Mouse (Mus musculus): ENCODE measurements at regions not wholly inside any gene's neighbourhood (a gene's known extent, or its start where the extent isn't known, plus 50 kb on each side); places are given as distances from the start of the nearest gene placed in this dataset.

DNA sequence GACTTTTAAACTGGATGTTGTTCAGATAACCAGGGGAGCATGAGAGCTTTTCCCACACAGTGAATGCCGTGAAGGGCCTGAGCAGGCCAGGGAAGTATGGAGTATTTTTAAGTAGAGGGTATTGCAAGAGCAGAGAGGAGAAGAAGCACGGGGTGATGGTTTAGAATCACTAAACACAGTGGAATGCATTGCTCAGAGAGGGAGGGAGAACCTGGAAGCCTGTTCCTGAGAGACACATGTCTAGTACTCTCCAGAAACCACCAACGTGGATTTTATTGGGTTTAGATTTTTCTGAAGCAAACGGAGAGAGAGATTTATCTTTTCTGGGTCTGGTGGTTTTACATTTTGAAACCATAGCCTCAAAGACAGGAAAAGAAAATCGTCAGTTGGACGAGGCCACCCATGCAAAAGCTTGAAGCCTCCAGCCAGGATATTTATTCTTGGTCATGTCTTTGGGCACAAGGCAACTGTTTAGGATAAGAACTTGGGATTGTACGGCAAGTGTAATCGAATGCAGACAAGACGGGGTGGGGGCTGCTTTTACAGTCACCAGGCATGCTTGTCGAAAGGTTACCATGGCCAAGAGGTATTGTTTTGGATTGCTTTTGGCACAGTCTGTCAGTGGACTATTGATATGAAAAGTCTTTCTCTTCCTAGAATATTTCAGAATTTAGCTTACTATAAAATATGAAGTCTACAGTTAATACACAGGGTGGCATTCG is 306.2 kb downstream of the Sorl1 start:
- H3K27ac ChIP-seq (ENCODE audit: low read length) = peak overlapping the region; percentile 60
- peak; percentile 28; the same call in 1 of the 2 replicates for ATAC-seq (ENCODE audit: insufficient number of reproducible peaks, insufficient read depth, low FRiP score, low read depth)
- 30% methylated on average over 11 of the region's 11 CpGs for WGBS

DNA sequence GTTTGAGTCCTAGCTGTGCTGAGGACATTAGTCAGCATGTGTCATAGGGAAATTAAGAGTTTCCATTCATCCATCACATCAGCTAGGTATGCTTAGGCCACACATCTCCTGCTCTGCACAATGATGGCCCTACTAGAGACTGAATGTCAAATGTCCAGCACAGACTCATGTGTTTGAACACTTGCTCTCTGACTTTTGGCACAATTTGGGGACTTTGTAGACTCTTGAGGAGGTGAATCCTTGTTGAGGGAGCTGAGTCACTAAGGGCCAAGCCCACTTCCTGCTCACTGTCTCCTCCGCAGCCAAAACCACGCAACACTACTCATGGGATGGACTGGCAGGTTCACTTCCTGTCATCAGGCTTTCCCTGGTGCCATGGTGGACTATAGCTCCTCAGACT is 308.2 kb downstream of the Sorl1 start:
- WGBS = 89% methylated on average over 2 of the region's 2 CpGs
- Histone ChIP-seq H3K36me3 (ENCODE audit: control insufficient read depth, insufficient read depth, low read length) (no peaks in the 10 kb centered on the region), H3K4me2 (replicated peaks; ENCODE audit: low read depth, low read length) (no peak overlapping the region), H3K4me3 (ENCODE audit: low read depth, low read length) (no peak overlapping the region), H3K27ac (ENCODE audit: low read length) (no peak overlapping the region), H3K9ac (replicated peaks; ENCODE audit: low read depth, low read length) (no peak overlapping the region), H3K4me1 (ENCODE audit: control insufficient read depth, insufficient read depth, low read length) (peaks cover 5% of the 10 kb centered on the region; the same call in 1 of the 2 replicates), H3K9me3 (ENCODE audit: control insufficient read depth, low read depth, low read length) (no peaks in the 10 kb centered on the region), H3K27me3 (ENCODE audit: control insufficient read depth, insufficient read depth, low read length) (no peaks in the 10 kb centered on the region)
- no peak for ATAC-seq (ENCODE audit: insufficient number of reproducible peaks, insufficient read depth, low FRiP score, low read depth)

More for the DNA sequence above, 306.2 kb downstream of the Sorl1 start:
- Histone ChIP-seq H3K4me2 (replicated peaks; ENCODE audit: low read depth, low read length) (no peak overlapping the region), H3K4me3 (ENCODE audit: low read depth, low read length) (no peak overlapping the region), H3K36me3 (ENCODE audit: control insufficient read depth, insufficient read depth, low read length) (no peaks in the 10 kb centered on the region), H3K9ac (replicated peaks; ENCODE audit: low read depth, low read length) (no peak overlapping the region), H3K9me3 (ENCODE audit: control insufficient read depth, low read depth, low read length) (no peaks in the 10 kb centered on the region), H3K4me1 (ENCODE audit: control insufficient read depth, insufficient read depth, low read length) (peaks cover 5% of the 10 kb centered on the region; the same call in 1 of the 2 replicates), H3K27me3 (ENCODE audit: control insufficient read depth, insufficient read depth, low read length) (no peaks in the 10 kb centered on the region)

DNA sequence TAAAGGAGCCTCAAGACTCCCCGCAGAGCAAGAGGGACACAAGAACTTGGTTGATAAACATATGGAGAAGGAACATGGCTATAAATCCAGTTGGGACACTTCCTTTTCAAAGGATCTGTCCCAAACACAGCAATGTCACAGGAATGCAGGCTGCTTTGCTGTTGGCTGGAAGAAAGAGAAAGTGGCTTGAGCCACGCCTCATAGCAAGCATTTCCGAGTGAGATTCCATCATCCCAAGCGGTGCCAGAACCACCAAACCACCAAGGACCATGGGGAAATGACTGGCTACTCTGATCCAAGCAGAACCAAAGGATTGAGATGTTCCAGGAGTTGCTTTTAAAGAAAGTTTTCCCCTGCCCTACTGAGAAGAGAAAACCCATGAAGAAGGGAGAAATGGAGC is 314.8 kb downstream of the Sorl1 start:
- ATAC-seq (ENCODE audit: insufficient number of reproducible peaks, insufficient read depth, low FRiP score, low read depth) = no peak
- no peaks in the 10 kb centered on the region for H3K9me3 ChIP-seq (ENCODE audit: control insufficient read depth, low read depth, low read length)
- H3K36me3 ChIP-seq (ENCODE audit: control insufficient read depth, insufficient read depth, low read length) = no peaks in the 10 kb centered on the region
- H3K27ac ChIP-seq (ENCODE audit: low read length) = no peak overlapping the region
- no peak overlapping the region for H3K9ac ChIP-seq (replicated peaks; ENCODE audit: low read depth, low read length)
- H3K4me2 ChIP-seq (replicated peaks; ENCODE audit: low read depth, low read length) = no peak overlapping the region
- peaks cover 17% of the 10 kb centered on the region; the same call in 1 of the 2 replicates for H3K4me1 ChIP-seq (ENCODE audit: control insufficient read depth, insufficient read depth, low read length)
- WGBS = 78% methylated on average over 4 of the region's 4 CpGs
- H3K4me3 ChIP-seq (ENCODE audit: low read depth, low read length) = no peak overlapping the region
- no peaks in the 10 kb centered on the region for H3K27me3 ChIP-seq (ENCODE audit: control insufficient read depth, insufficient read depth, low read length)

DNA sequence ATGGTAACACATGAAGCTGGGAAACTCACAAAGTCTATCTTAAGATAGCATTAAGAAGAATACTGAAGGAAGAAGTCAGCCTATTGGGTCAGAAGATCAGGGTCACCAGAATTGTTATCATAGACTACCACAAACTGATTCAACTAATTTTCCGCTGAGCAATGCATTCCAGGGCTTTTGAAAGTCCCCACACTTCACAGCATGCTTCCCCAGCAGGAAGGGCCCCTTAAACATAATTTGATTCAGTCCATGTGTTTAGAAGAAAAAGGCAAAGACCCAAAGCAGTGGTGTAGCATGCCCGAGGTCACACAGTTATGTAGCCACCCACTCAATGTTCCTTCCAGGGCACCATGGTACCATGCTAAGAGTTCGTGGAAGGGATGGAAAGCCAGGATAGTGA is 315.3 kb downstream of the Sorl1 start:
- H3K4me3 ChIP-seq (ENCODE audit: low read depth, low read length) = no peak overlapping the region
- no peak overlapping the region for H3K4me2 ChIP-seq (replicated peaks; ENCODE audit: low read depth, low read length)
- H3K27me3 ChIP-seq (ENCODE audit: control insufficient read depth, insufficient read depth, low read length) = no peaks in the 10 kb centered on the region
- no peaks in the 10 kb centered on the region for H3K36me3 ChIP-seq (ENCODE audit: control insufficient read depth, insufficient read depth, low read length)
- ATAC-seq (ENCODE audit: insufficient number of reproducible peaks, insufficient read depth, low FRiP score, low read depth) = no peak
- H3K4me1 ChIP-seq (ENCODE audit: control insufficient read depth, insufficient read depth, low read length) = peaks cover 22% of the 10 kb centered on the region; the same call in 1 of the 2 replicates
- 75% methylated on average over 3 of the region's 3 CpGs for WGBS
- no peak overlapping the region for H3K27ac ChIP-seq (ENCODE audit: low read length)
- no peaks in the 10 kb centered on the region for H3K9me3 ChIP-seq (ENCODE audit: control insufficient read depth, low read depth, low read length)
- no peak overlapping the region for H3K9ac ChIP-seq (replicated peaks; ENCODE audit: low read depth, low read length)

DNA sequence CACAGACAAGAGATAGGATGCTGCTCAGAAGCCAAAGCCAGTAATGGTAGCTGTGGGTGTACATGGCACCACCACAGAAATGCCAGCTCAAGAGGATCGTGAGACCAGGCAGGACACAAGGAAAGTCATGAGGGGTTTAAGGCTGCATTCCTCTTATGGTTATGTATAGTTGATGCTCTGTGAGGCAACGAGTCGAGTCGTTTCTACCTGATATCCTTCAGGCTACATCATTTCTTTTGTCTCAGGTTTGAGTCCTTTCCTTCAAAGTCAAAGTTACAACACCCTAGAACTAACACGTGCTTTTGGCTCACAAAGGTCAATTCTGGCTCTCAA is 317.8 kb downstream of the Sorl1 start:
- Histone ChIP-seq H3K36me3 (ENCODE audit: control insufficient read depth, insufficient read depth, low read length) (no peaks in the 10 kb centered on the region), H3K4me2 (replicated peaks; ENCODE audit: low read depth, low read length) (no peak overlapping the region), H3K9ac (replicated peaks; ENCODE audit: low read depth, low read length) (no peak overlapping the region), H3K9me3 (ENCODE audit: control insufficient read depth, low read depth, low read length) (no peaks in the 10 kb centered on the region), H3K4me1 (ENCODE audit: control insufficient read depth, insufficient read depth, low read length) (peaks cover 26% of the 10 kb centered on the region; the same call in 1 of the 2 replicates), H3K27me3 (ENCODE audit: control insufficient read depth, insufficient read depth, low read length) (no peaks in the 10 kb centered on the region), H3K4me3 (ENCODE audit: low read depth, low read length) (no peak overlapping the region), H3K27ac (ENCODE audit: low read length) (peak overlapping the region; percentile 78; the same call in 1 of the 2 replicates)
- WGBS = 86% methylated on average over 5 of the region's 5 CpGs
- no peak for ATAC-seq (ENCODE audit: insufficient number of reproducible peaks, insufficient read depth, low FRiP score, low read depth)

DNA sequence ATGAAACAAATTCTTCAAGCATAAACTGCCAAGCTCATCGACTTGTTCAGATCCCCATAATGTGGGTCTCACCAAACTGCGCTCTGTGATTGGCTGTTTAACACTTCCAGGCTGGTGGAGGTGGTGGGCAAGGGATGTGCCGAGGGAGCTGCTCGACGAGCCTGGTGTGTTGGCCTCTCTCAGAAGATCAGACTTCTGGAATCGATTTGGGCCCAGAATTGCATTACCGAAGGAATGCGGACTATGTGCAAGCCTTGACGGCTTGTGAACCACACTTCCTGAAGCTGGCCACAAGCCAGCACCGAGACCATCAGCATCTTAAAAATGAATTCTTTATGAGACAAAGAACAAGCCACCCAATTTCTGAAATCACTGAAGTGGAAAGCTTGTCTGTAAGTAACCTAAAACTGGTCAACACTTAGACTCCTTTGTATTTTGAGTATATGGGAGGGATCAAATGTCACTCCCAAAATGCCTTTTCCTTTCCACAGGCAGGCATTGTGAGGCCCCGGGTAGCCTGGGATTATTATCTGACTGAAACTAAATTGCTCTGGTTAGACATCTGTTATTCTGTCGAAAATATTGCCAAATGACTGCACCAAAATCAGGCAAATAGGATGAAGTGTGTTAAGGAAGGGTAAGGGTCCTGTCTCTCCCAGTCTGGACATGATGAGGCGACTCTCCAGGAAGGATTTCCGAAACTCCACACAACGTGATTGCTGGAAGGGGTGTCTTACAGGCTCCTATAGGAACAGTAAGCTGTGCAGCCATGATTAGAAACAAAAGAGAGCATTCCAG is 318.4 kb downstream of the Sorl1 start:
- Histone ChIP-seq H3K27ac (ENCODE audit: low read length) (peak overlapping the region; percentile 78), H3K36me3 (ENCODE audit: control insufficient read depth, insufficient read depth, low read length) (no peaks in the 10 kb centered on the region), H3K4me2 (replicated peaks; ENCODE audit: low read depth, low read length) (no peak overlapping the region), H3K27me3 (ENCODE audit: control insufficient read depth, insufficient read depth, low read length) (no peaks in the 10 kb centered on the region), H3K9ac (replicated peaks; ENCODE audit: low read depth, low read length) (no peak overlapping the region), H3K4me3 (ENCODE audit: low read depth, low read length) (no peak overlapping the region), H3K9me3 (ENCODE audit: control insufficient read depth, low read depth, low read length) (no peaks in the 10 kb centered on the region), H3K4me1 (ENCODE audit: control insufficient read depth, insufficient read depth, low read length) (peaks cover 26% of the 10 kb centered on the region; the same call in 1 of the 2 replicates)
- ATAC-seq (ENCODE audit: insufficient number of reproducible peaks, insufficient read depth, low FRiP score, low read depth) = 0 out of 2 replicates have a peak, but pooled peaks have one; percentile 37
- 31% methylated on average over 15 of the region's 15 CpGs for WGBS

DNA sequence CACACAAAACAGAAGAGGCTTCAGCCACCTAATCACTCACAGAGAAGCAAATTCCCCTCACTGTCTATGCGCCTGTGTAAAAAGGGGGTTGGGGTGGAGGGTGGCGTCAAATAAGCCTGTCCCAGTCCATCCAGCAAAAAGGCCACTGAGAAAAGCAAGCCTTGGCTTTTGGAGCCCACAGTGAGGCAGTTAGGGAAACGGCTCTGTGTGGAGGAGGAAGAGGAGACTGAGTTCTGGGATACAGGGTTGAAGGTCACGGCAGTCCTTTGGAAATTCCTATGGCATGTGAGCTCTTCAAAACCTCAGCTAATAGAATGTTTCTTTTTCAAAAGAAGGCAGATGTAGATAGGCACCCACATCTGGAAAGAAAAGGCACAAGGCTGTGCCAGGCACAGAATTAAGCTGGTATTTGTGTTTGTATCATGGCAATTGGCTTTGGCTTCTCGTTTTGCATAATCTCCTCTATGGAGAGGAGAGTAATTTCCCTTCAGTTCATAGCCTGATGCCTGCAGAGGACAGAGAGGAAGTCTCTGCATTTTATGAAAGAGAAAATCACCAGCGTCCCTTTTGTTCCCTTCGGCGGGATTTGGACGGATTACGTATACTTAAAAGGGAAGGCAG is 319.3 kb downstream of the Sorl1 start:
- H3K36me3 ChIP-seq (ENCODE audit: control insufficient read depth, insufficient read depth, low read length) = no peaks in the 10 kb centered on the region
- 21% methylated on average over 10 of the region's 10 CpGs for WGBS
- no peaks in the 10 kb centered on the region for H3K27me3 ChIP-seq (ENCODE audit: control insufficient read depth, insufficient read depth, low read length)
- H3K4me1 ChIP-seq (ENCODE audit: control insufficient read depth, insufficient read depth, low read length) = peaks cover 26% of the 10 kb centered on the region; the same call in 1 of the 2 replicates
- no peak overlapping the region for H3K4me2 ChIP-seq (replicated peaks; ENCODE audit: low read depth, low read length)
- H3K9ac ChIP-seq (replicated peaks; ENCODE audit: low read depth, low read length) = no peak overlapping the region
- H3K4me3 ChIP-seq (ENCODE audit: low read depth, low read length) = no peak overlapping the region
- no peak for ATAC-seq (ENCODE audit: insufficient number of reproducible peaks, insufficient read depth, low FRiP score, low read depth)
- no peaks in the 10 kb centered on the region for H3K9me3 ChIP-seq (ENCODE audit: control insufficient read depth, low read depth, low read length)
- peak overlapping the region; percentile 78 for H3K27ac ChIP-seq (ENCODE audit: low read length)

DNA sequence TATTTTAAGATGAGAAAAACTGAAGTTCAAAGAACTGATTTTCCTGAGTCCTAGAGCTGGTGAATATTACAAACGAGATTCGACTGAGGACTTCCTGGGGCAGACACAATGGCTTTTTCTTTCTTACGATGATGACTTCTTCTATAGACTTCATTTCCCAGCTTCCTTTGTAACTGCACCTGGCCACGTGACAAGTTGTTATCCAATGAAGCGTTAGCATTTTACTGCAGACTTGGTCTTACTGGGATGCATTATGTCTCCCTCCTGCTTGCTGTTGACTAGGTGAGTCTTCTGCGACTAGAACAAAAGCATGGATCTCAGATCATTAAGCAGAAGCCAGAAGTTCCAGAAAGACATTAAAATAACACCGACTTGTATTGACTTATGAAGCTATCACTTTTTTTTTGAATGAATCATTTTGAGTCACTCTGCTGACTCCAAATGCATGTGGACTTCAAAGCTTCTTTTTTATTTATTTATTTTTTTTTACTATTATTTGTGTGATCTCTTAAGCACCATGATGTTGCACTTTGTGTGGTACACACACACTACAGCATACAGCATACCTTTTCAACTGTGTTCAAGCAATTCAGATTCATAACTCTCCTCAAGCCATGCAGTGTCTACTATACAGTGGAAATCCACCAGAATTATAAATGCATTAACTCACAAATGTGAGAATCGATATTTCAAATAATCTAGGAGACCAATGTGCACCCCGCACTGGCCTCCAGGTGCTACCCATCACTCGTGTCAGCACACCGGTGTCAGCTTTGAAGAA is 320.2 kb downstream of the Sorl1 start:
- H3K36me3 ChIP-seq (ENCODE audit: control insufficient read depth, insufficient read depth, low read length) = no peaks in the 10 kb centered on the region
- H3K4me1 ChIP-seq (ENCODE audit: control insufficient read depth, insufficient read depth, low read length) = peaks cover 26% of the 10 kb centered on the region; the same call in 1 of the 2 replicates
- peak overlapping the region; percentile 78; the same call in 1 of the 2 replicates for H3K27ac ChIP-seq (ENCODE audit: low read length)
- H3K9ac ChIP-seq (replicated peaks; ENCODE audit: low read depth, low read length) = no peak overlapping the region
- no peaks in the 10 kb centered on the region for H3K9me3 ChIP-seq (ENCODE audit: control insufficient read depth, low read depth, low read length)
- no peak for ATAC-seq (ENCODE audit: insufficient number of reproducible peaks, insufficient read depth, low FRiP score, low read depth)
- no peaks in the 10 kb centered on the region for H3K27me3 ChIP-seq (ENCODE audit: control insufficient read depth, insufficient read depth, low read length)
- H3K4me2 ChIP-seq (replicated peaks; ENCODE audit: low read depth, low read length) = no peak overlapping the region
- WGBS = 52% methylated on average over 11 of the region's 11 CpGs
- H3K4me3 ChIP-seq (ENCODE audit: low read depth, low read length) = no peak overlapping the region
